Mouse (Mus musculus) small intestine, adult 2 months (tissue): ENCODE measurements around the gene Clca1.

Experiments used
- CTCF ChIP-seq: fragments of 200-500 bp; IDR thresholded peaks from 2 replicates; pipeline ENCODE4 v1.5.1; 2012; ENCODE audit warnings: low read depth, mild to moderate bottlenecking, control low read depth, inconsistent platforms, low read length, moderate library complexity, mixed read lengths; ENCODE audit not compliant: insufficient replicate concordance, insufficient read length; ENCODE audit errors: extremely low read depth
- POLR2A ChIP-seq: fragments of 200-500 bp; IDR thresholded peaks from 2 replicates; pipeline ENCODE4 v1.6.1; 2012; ENCODE audit warnings: low read depth, mild to moderate bottlenecking, control low read depth, inconsistent platforms, low read length, moderate library complexity

DNA sequence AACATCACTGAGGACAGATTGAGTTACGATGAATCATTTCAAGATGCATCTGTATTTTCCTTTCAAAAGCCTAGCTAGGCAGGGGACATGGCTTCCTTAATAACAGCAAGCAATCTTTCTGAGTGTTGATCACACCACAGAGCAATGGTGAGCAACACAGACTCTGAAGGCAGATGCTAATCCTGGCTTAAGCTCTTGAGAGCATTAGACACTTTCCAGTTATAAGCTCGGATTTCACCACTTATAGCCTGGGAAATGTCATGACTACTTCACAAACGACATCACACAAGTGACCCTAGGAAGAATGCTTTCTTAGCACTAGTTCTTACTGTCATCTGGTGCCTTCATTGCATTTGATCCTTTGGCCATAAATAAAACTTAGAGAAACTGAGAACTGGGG, 4.5 kb downstream of the Clca1 start:
- TF ChIP-seq CTCF (no peak), POLR2A (no peak)
